Mouse (Mus musculus) heart, adult 2 months (tissue): ENCODE data around the gene Lipm.

Source experiments
- CTCF ChIP-seq: fragments of 200-600 bp; IDR thresholded peaks from 2 replicates; pipeline ENCODE4 v1.8.1; 2022; ENCODE audit warnings: antibody characterized with exemption, mild to moderate bottlenecking, moderate library complexity
- POLR2A ChIP-seq: fragments of 200-500 bp; IDR thresholded peaks from 2 replicates; pipeline ENCODE4 v1.6.1; 2011; ENCODE audit warnings: mild to moderate bottlenecking, low read depth, low read length, control low read depth; ENCODE audit not compliant: insufficient read depth

GRCm38 (mm10) chr19:34066779-34067472 lies 33.8 kb upstream of the Lipm start, which contains the start of gene Lipn:
- TF ChIP-seq CTCF (no peak), POLR2A (no peak)
